Mouse (Mus musculus) WW6 (cell line): Measurements from ENCODE around the gene Erbb2.

Experiments
- DNase-seq: peaks from one replicate; pipeline ENCODE4 v3.0.0-alpha.2; 2013; ENCODE audit warnings: low read depth, low spot score

The Erbb2 gene

DNA sequence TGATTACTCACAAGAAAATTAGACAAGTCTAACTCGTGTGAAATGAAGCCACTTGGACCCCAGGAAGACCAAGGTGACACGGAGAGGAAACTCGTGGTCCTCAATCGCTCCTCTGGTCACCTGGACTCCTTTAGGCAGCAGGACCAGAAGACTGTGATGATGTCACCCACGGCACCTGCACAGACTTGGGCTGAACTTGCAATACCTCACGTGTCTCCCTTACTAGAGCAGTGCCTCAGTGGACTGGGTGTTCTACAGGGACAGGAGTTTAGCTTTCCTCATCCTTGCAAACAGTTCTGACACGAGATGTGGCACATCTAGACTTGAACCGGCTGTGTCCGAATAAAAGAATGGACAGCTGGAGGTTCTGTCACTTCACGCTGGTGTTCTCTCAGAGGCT, 69.8 kb downstream of the Erbb2 start:
- no peak for DNase-seq

GRCm38 (mm10) chr11:98485749-98486148, 73.5 kb downstream of the Erbb2 start:
- no peak for DNase-seq
